20 mouse cellular contexts compared by ENCODE assay signal in the genomic region with DNA sequence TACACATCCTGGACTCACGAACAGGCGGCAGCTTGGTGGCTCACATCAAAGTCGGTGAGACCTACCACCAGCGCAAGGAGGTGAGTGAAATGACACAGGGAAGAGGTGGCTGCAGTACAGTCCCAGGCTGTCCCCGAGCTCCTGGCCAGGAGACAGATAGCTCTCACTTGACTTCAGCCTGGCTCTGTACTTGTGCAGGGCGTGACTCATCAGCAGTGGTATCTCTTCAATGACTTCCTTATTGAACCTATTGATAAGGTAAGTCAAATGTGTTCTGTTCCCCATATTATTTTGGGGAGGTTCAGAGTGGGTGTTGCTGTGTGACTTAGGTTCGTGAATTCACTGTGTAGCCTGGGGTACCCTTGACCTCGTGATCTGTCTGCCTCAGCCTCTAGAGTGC. TPM values are rescaled to one million over a fixed set of nuclear protein-coding genes. Genes with fewer than 3 reads are reported as not detected.
"Had no signal": no experiment of that assay in that cellular context is flagged by ENCODE, and none has a peak within 500 bp of the region (broad histone marks: within the 10 kb centered on the region; RNA-seq: fewer than 3 reads in every experiment).

No protein-coding gene starts in this region.

- H3K4me2 ChIP-seq: kidney, embryonic 15.5 days; limb, embryonic 12.5 days; lung, embryonic 15.5 days; midbrain, embryonic 15.5 days; neural tube, embryonic 13.5 days; stomach, embryonic 15.5 days had no signal

- H3K27ac ChIP-seq: kidney, embryonic 15.5 days; limb, embryonic 12.5 days; lung, embryonic 15.5 days; midbrain, embryonic 10.5 days; midbrain, embryonic 15.5 days; neural tube, embryonic 13.5 days; stomach, embryonic 15.5 days had no signal

- H3K9me3 ChIP-seq: kidney, embryonic 15.5 days; limb, embryonic 12.5 days; lung, embryonic 15.5 days; midbrain, embryonic 10.5 days; midbrain, embryonic 15.5 days; neural tube, embryonic 13.5 days; stomach, embryonic 15.5 days had no signal

- H3K27me3 ChIP-seq: kidney, embryonic 15.5 days; limb, embryonic 12.5 days; lung, embryonic 15.5 days; midbrain, embryonic 15.5 days; neural tube, embryonic 13.5 days; stomach, embryonic 15.5 days had no signal

- H3K4me1 ChIP-seq: kidney, embryonic 15.5 days; limb, embryonic 12.5 days; midbrain, embryonic 10.5 days; midbrain, embryonic 15.5 days; stomach, embryonic 15.5 days had no signal

- H3K4me3 ChIP-seq: kidney, embryonic 15.5 days; limb, embryonic 12.5 days; lung, embryonic 15.5 days; midbrain, embryonic 10.5 days; midbrain, embryonic 15.5 days; neural tube, embryonic 13.5 days; stomach, embryonic 15.5 days had no signal

- ATAC-seq: inflammation-experienced regulatory T-cells, adult 6 months; midbrain, embryonic 15.5 days had no signal

- DNase-seq: kidney, adult 18-20 months; kidney, postnatal 36 days; layer of hippocampus, adult 9-11 months; layer of hippocampus, postnatal 36 days; retina, postnatal 1 day; right cerebral cortex, postnatal 4 days; spleen, adult 18-20 months; thymus, adult 2 months; thymus, postnatal 25 days had no signal

- H3K9ac ChIP-seq: kidney, embryonic 15.5 days; limb, embryonic 12.5 days; lung, embryonic 15.5 days; midbrain, embryonic 15.5 days; neural tube, embryonic 13.5 days; stomach, embryonic 15.5 days had no signal

RNA-seq across cellular contexts. Expression of a gene that starts 17.0 kb away (rescaled TPM):
- total RNA-seq: layer of hippocampus, adult 18-20 months; liver, adult 2 months had no signal
- polyA plus RNA-seq: inflammation-experienced regulatory T-cells, adult 6 months; liver, adult 2 months; midbrain, embryonic 10.5 days; midbrain, embryonic 15.5 days; urinary bladder, adult 2 months had no signal
